Mouse (Mus musculus): ENCODE measurements around the gene Nsun4. TPM values are rescaled to one million over a fixed set of nuclear protein-coding genes. Genes with fewer than 3 reads are reported as not detected.

Nsun4 gene
- total RNA-seq, 2 experiments from 2014 or later, result 6.6 to 8.2 TPM

- intact Hi-C loops (cut with DNase I), result no loop called here
- DNase-seq, result no peak
These were observed 5.4 kb downstream of the Nsun4 start for GRCm38 (mm10) chr4:116048130-116048920.

- DNase-seq, result no peak
These were observed 6.0 kb downstream of the Nsun4 start for GRCm38 (mm10) chr4:116047681-116048080.

GRCm38 (mm10) chr4:116046604-116047003 lies 7.1 kb downstream of the Nsun4 start:
- intact Hi-C loops (cut with DNase I), result no loop called here
- no peak for DNase-seq

More at GRCm38 (mm10) chr4:116047681-116048080, 6.0 kb downstream of the Nsun4 start:
- intact Hi-C loops (cut with DNase I), result no loop called here

GRCm38 (mm10) chr4:116042186-116042585 lies 11.5 kb downstream of the Nsun4 start:
- intact Hi-C loops (cut with DNase I), result no loop called here
- DNase-seq, result no peak

- no peak for DNase-seq
- intact Hi-C loops (cut with DNase I), result no loop called here
These were observed 13.2 kb downstream of the Nsun4 start for GRCm38 (mm10) chr4:116040466-116040865.

- no peak for DNase-seq
- intact Hi-C loops (cut with DNase I), result no loop called here
These were observed 20.3 kb downstream of the Nsun4 start for GRCm38 (mm10) chr4:116033374-116033773.

- DNase-seq, result no peak
- intact Hi-C loops (cut with DNase I), result no loop called here
These were observed 20.8 kb downstream of the Nsun4 start for GRCm38 (mm10) chr4:116032906-116033305.

GRCm38 (mm10) chr4:116017902-116018746 lies 35.6 kb downstream of the Nsun4 start, which contains the start of gene Faah:
Gene Faah (minus strand): TSS chr4:116017926.
- DNase-seq, result no peak
- intact Hi-C loops (cut with DNase I), result no loop called here

- intact Hi-C loops (cut with DNase I), result no loop called here
- peak; percentile 73 for DNase-seq
These were observed 36.3 kb downstream of the Nsun4 start for GRCm38 (mm10) chr4:116017300-116017901.

- intact Hi-C loops (cut with DNase I), result no loop called here
- no peak for DNase-seq
These were observed 36.8 kb downstream of the Nsun4 start for GRCm38 (mm10) chr4:116016862-116017299.

GRCm38 (mm10) chr4:116016396-116016795 lies 37.3 kb downstream of the Nsun4 start:
- intact Hi-C loops (cut with DNase I), result no loop called here
- no peak for DNase-seq

- no peak for DNase-seq
- intact Hi-C loops (cut with DNase I), result no loop called here
These were observed 37.7 kb downstream of the Nsun4 start for GRCm38 (mm10) chr4:116015996-116016395.

- intact Hi-C loops (cut with DNase I), result no loop called here
- DNase-seq, result no peak
These were observed 38.2 kb downstream of the Nsun4 start for GRCm38 (mm10) chr4:116015502-116015901.

GRCm38 (mm10) chr4:116010186-116010585 lies 43.5 kb downstream of the Nsun4 start:
- intact Hi-C loops (cut with DNase I), result no loop called here
- no peak for DNase-seq

- intact Hi-C loops (cut with DNase I), result no loop called here
- no peak for DNase-seq
These were observed 52.5 kb downstream of the Nsun4 start for GRCm38 (mm10) chr4:116001206-116001605.

GRCm38 (mm10) chr4:116000671-116001070 lies 53.0 kb downstream of the Nsun4 start:
- intact Hi-C loops (cut with DNase I), result no loop called here

GRCm38 (mm10) chr4:115996729-115997128 lies 56.9 kb downstream of the Nsun4 start:
- intact Hi-C loops (cut with DNase I), result no loop called here
- DNase-seq, result no peak

More at GRCm38 (mm10) chr4:116000671-116001070, 53.0 kb downstream of the Nsun4 start:
- no peak for DNase-seq

- no peak for DNase-seq
These were observed 58.3 kb downstream of the Nsun4 start for GRCm38 (mm10) chr4:115995376-115995730.

GRCm38 (mm10) chr4:115994662-115995375 lies 58.9 kb downstream of the Nsun4 start:
- DNase-seq, result no peak
- intact Hi-C loops (cut with DNase I), result no loop called here

More at GRCm38 (mm10) chr4:115995376-115995730, 58.3 kb downstream of the Nsun4 start:
- intact Hi-C loops (cut with DNase I), result no loop called here

- DNase-seq, result no peak
- intact Hi-C loops (cut with DNase I), result no loop called here
These were observed 64.3 kb downstream of the Nsun4 start for GRCm38 (mm10) chr4:115989382-115989781.

All from left cerebral cortex, postnatal 4 days (tissue).